Mouse (Mus musculus) intestine, postnatal 0 days (tissue): ENCODE measurements around the gene Dock1. TPM values are rescaled to one million over a fixed set of nuclear protein-coding genes. Genes with fewer than 3 reads are reported as not detected.

ENCODE experiments used
- ATAC-seq: fragments of 200-750 bp; cut with Nextera tagmentation; 2 replicates; pipeline ENCODE4 v1.8.0; 2017; ENCODE audit warnings: mild to moderate bottlenecking, moderate TSS enrichment, moderate library complexity
- H3K27ac ChIP-seq: fragments of 300-500 bp; sonication (generic); 2 replicates; pipeline ENCODE4 v1.5.1; 2014; ENCODE audit warnings: mild to moderate bottlenecking, low read depth, low read length, moderate library complexity
- H3K27me3 ChIP-seq: fragments of 300-500 bp; sonication (generic); replicated peaks from 2 replicates; pipeline ENCODE4 v1.6.1; 2014; ENCODE audit warnings: low read length, mixed read lengths; ENCODE audit not compliant: control insufficient read depth, insufficient read depth
- H3K36me3 ChIP-seq: fragments of 300-500 bp; sonication (generic); 2 replicates; pipeline ENCODE4 v1.6.1; 2014; ENCODE audit warnings: mild to moderate bottlenecking, moderate library complexity; ENCODE audit not compliant: control insufficient read depth, insufficient read depth
- H3K4me1 ChIP-seq: fragments of 300-500 bp; sonication (generic); replicated peaks from 2 replicates; pipeline ENCODE4 v1.6.1; 2014; ENCODE audit warnings: antibody characterized with exemption, low read length, mixed read lengths; ENCODE audit not compliant: control insufficient read depth, insufficient read depth
- H3K4me2 ChIP-seq: fragments of 300-500 bp; sonication (generic); replicated peaks from 2 replicates; pipeline ENCODE4 v1.6.1; 2014; ENCODE audit warnings: low read depth, mild to moderate bottlenecking, moderate library complexity
- H3K4me3 ChIP-seq: fragments of 300-500 bp; sonication (generic); 2 replicates; pipeline ENCODE4 v1.5.1; 2014; ENCODE audit warnings: low read depth, low read length
- H3K9ac ChIP-seq: fragments of 300-500 bp; sonication (generic); 2 replicates; pipeline ENCODE4 v1.6.1; 2014; ENCODE audit warnings: mild to moderate bottlenecking, low read depth, low read length
- H3K9me3 ChIP-seq: fragments of 300-500 bp; sonication (generic); 2 replicates; pipeline ENCODE4 v1.6.1; 2016; ENCODE audit warnings: mixed run types; ENCODE audit not compliant: control insufficient read depth
- CTCF ChIP-seq: sonication (generic); IDR thresholded peaks from 2 replicates; pipeline ENCODE4 v1.5.1; 2016; ENCODE audit warnings: low read depth, mild to moderate bottlenecking, control low read depth, antibody characterized with exemption, moderate library complexity
- WGBS: fragments of 180-500 bp; shearing (Covaris S2); extraction: QIAGEN DNeasy Blood & Tissue Kit; methylation state at CpG from one replicate; pipeline ENCODE4 v1.1.7; 2014; 5-methylcytosine and 5-hydroxymethylcytosine counted together
- polyA plus RNA-seq: library from polyadenylated mRNA; unstranded; fragments of >200 nt; fragmentation: Nextera tagmentation; extraction: Ambion mirVana; gene quantifications from 2 replicates; pipeline ENCODE4 v1.2.1, GENCODE M21; 2015

Gene Dock1
- polyA plus RNA-seq, 1 experiment from 2014 or later: 8.7 TPM

GRCm38 (mm10) chr7:134794889-134795288 lies 124.4 kb downstream of the Dock1 start:
- TF ChIP-seq CTCF: no peak
- H3K9me3 ChIP-seq: no peaks in the 10 kb centered on the region
- 92% methylated on average over 3 of the region's 3 CpGs for WGBS

GRCm38 (mm10) chr7:134800079-134800478 lies 129.6 kb downstream of the Dock1 start:
- no peaks in the 10 kb centered on the region for H3K9me3 ChIP-seq
- peaks cover 9% of the 10 kb centered on the region for H3K36me3 ChIP-seq
- H3K4me3 ChIP-seq: no peak overlapping the region
- no peaks in the 10 kb centered on the region for H3K27me3 ChIP-seq
- WGBS: 81% methylated on average over 4 of the region's 4 CpGs
- no peaks in the 10 kb centered on the region for H3K4me1 ChIP-seq
- H3K9ac ChIP-seq: no peak overlapping the region
- ATAC-seq: no peak
- H3K4me2 ChIP-seq: no peak overlapping the region
- H3K27ac ChIP-seq: no peak overlapping the region
- no peak for TF ChIP-seq CTCF

More at GRCm38 (mm10) chr7:134794889-134795288, 124.4 kb downstream of the Dock1 start:
- Histone ChIP-seq H3K27me3 (no peaks in the 10 kb centered on the region), H3K36me3 (peaks cover 30% of the 10 kb centered on the region), H3K9ac (no peak overlapping the region), H3K4me3 (no peak overlapping the region), H3K27ac (no peak overlapping the region), H3K4me1 (no peaks in the 10 kb centered on the region), H3K4me2 (no peak overlapping the region)
- no peak for ATAC-seq

- Histone ChIP-seq H3K4me3 (no peak overlapping the region), H3K4me2 (no peak overlapping the region), H3K9me3 (no peaks in the 10 kb centered on the region), H3K27ac (no peak overlapping the region), H3K4me1 (no peaks in the 10 kb centered on the region), H3K36me3 (peaks cover 33% of the 10 kb centered on the region), H3K27me3 (no peaks in the 10 kb centered on the region), H3K9ac (no peak overlapping the region)
- TF ChIP-seq CTCF: no peak
- 97% methylated on average over 4 of the region's 4 CpGs for WGBS
- no peak for ATAC-seq
Measured at GRCm38 (mm10) chr7:134804422-134804821, 134.0 kb downstream of the Dock1 start.

- 89% methylated on average over 6 of the region's 6 CpGs for WGBS
- no peak for TF ChIP-seq CTCF
- H3K4me3 ChIP-seq: no peak overlapping the region
- H3K4me1 ChIP-seq: no peaks in the 10 kb centered on the region
- no peak overlapping the region for H3K4me2 ChIP-seq
- no peaks in the 10 kb centered on the region for H3K9me3 ChIP-seq
- H3K9ac ChIP-seq: no peak overlapping the region
- peaks cover 43% of the 10 kb centered on the region for H3K36me3 ChIP-seq
- ATAC-seq: no peak
- no peaks in the 10 kb centered on the region for H3K27me3 ChIP-seq
- H3K27ac ChIP-seq: no peak overlapping the region
Measured at GRCm38 (mm10) chr7:134806799-134807198, 136.3 kb downstream of the Dock1 start.

- 91% methylated on average over 2 of the region's 2 CpGs for WGBS
- H3K4me2 ChIP-seq: no peak overlapping the region
- H3K27ac ChIP-seq: no peak overlapping the region
- TF ChIP-seq CTCF: no peak
- H3K27me3 ChIP-seq: no peaks in the 10 kb centered on the region
- H3K9me3 ChIP-seq: no peaks in the 10 kb centered on the region
- no peak overlapping the region for H3K4me3 ChIP-seq
- no peaks in the 10 kb centered on the region for H3K4me1 ChIP-seq
- ATAC-seq: no peak
- no peak overlapping the region for H3K9ac ChIP-seq
- H3K36me3 ChIP-seq: peaks cover 47% of the 10 kb centered on the region
Measured at GRCm38 (mm10) chr7:134808406-134808805, 138.0 kb downstream of the Dock1 start.

- no peak for ATAC-seq
Measured at GRCm38 (mm10) chr7:134809241-134809975, 139.0 kb downstream of the Dock1 start.

More at GRCm38 (mm10) chr7:134809241-134809975, 139.0 kb downstream of the Dock1 start:
- Histone ChIP-seq H3K36me3 (peaks cover 49% of the 10 kb centered on the region), H3K4me3 (no peak overlapping the region), H3K27me3 (no peaks in the 10 kb centered on the region), H3K9ac (no peak overlapping the region), H3K4me1 (no peaks in the 10 kb centered on the region), H3K4me2 (no peak overlapping the region), H3K27ac (no peak overlapping the region), H3K9me3 (no peaks in the 10 kb centered on the region)
- TF ChIP-seq CTCF: no peak
- 93% methylated on average over 6 of the region's 6 CpGs for WGBS
